Mouse (Mus musculus) kidney, adult 11 months (tissue): ENCODE results near the gene Purb.
A peak's percentile ranks its signal among the peaks of the same experiment; 100 is the strongest.
"Not testable (repeated sequence)": the region's sequence is repeated elsewhere in the genome, so short reads cannot be mapped to it uniquely, and the experiment has no call there.

ENCODE experiments used
- DNase-seq: peaks from one replicate; pipeline ENCODE4 v3.0.0; 2022

The Purb gene

GRCm38 (mm10) chr11:6443727-6444076 is 32.0 kb downstream of the Purb start:
- DNase-seq = no peak

- DNase-seq = no peak
Measured at GRCm38 (mm10) chr11:6443102-6443501, 32.6 kb downstream of the Purb start.

GRCm38 (mm10) chr11:6442566-6442965 is 33.2 kb downstream of the Purb start:
- peak; percentile 23 for DNase-seq

GRCm38 (mm10) chr11:6440171-6440570 is 35.5 kb downstream of the Purb start:
- no peak for DNase-seq

- DNase-seq = no peak
Measured at GRCm38 (mm10) chr11:6437667-6438066, 38.0 kb downstream of the Purb start.

GRCm38 (mm10) chr11:6436442-6436841 is 39.3 kb downstream of the Purb start:
- DNase-seq = peak; percentile 33

- no peak for DNase-seq
Measured at GRCm38 (mm10) chr11:6430186-6430585, 45.5 kb downstream of the Purb start.

GRCm38 (mm10) chr11:6420722-6421350 is 54.9 kb downstream of the Purb start:
- DNase-seq = no peak

- DNase-seq = no peak
Measured at GRCm38 (mm10) chr11:6420283-6420703, 55.4 kb downstream of the Purb start.

- DNase-seq = not testable (repeated sequence)
Measured at GRCm38 (mm10) chr11:6419156-6419555, 56.6 kb downstream of the Purb start.

- no peak for DNase-seq
Measured at GRCm38 (mm10) chr11:6418751-6419150, 57.0 kb downstream of the Purb start.
